Mouse (Mus musculus) limb, embryonic 11.5 days (tissue): ENCODE results near the gene Arhgef17. TPM values are rescaled to one million over a fixed set of nuclear protein-coding genes. Genes with fewer than 3 reads are reported as not detected.

Experiments used
- ATAC-seq: fragments of 200-750 bp; cut with Nextera tagmentation; 2 replicates; pipeline ENCODE4 v1.8.0; 2017; ENCODE audit warnings: low read depth; ENCODE audit not compliant: insufficient number of reproducible peaks, low FRiP score, low TSS enrichment
- DNase-seq: peaks from one replicate; pipeline ENCODE4 v3.0.0-alpha.2; 2015; ENCODE audit warnings: low spot score
- H3K27ac ChIP-seq: fragments of 300-500 bp; sonication (generic); replicated peaks from 2 replicates; pipeline ENCODE4 v1.5.1; 2014; ENCODE audit warnings: low read depth, mild to moderate bottlenecking, low read length
- H3K27me3 ChIP-seq: fragments of 300-500 bp; sonication (generic); 2 replicates; pipeline ENCODE4 v1.6.1; 2014; ENCODE audit warnings: mild to moderate bottlenecking, low read length, mixed read lengths; ENCODE audit not compliant: control insufficient read depth, insufficient read depth
- H3K36me3 ChIP-seq: fragments of 300-500 bp; sonication (generic); 2 replicates; pipeline ENCODE4 v1.6.1; 2014; ENCODE audit warnings: mild to moderate bottlenecking, low read length, moderate library complexity, mixed read lengths; ENCODE audit not compliant: control insufficient read depth, insufficient read depth
- H3K4me1 ChIP-seq: fragments of 300-500 bp; sonication (generic); 2 replicates; pipeline ENCODE4 v1.6.1; 2014; ENCODE audit warnings: low read length, mixed read lengths; ENCODE audit not compliant: control insufficient read depth, insufficient read depth
- H3K4me2 ChIP-seq: fragments of 300-500 bp; sonication (generic); 2 replicates; pipeline ENCODE4 v1.6.1; 2014; ENCODE audit warnings: low read depth, mild to moderate bottlenecking, moderate library complexity; ENCODE audit not compliant: severe bottlenecking
- H3K4me3 ChIP-seq: fragments of 300-500 bp; sonication (generic); 2 replicates; pipeline ENCODE4 v1.5.1; 2014; ENCODE audit warnings: low read depth, low read length
- H3K9ac ChIP-seq: fragments of 300-500 bp; sonication (generic); 2 replicates; pipeline ENCODE4 v1.6.1; 2014; ENCODE audit warnings: mild to moderate bottlenecking, low read length
- H3K9me3 ChIP-seq: fragments of 300-500 bp; sonication (generic); 2 replicates; pipeline ENCODE4 v1.6.1; 2016; ENCODE audit warnings: low read length; ENCODE audit not compliant: control insufficient read depth
- WGBS: fragments of 180-500 bp; shearing (Covaris S2); extraction: QIAGEN DNeasy Blood & Tissue Kit; methylation state at CpG from one replicate; pipeline ENCODE4 v1.1.7; 2014; 5-methylcytosine and 5-hydroxymethylcytosine counted together
- polyA plus RNA-seq: library from polyadenylated mRNA; unstranded; fragments of >200 nt; fragmentation: Nextera tagmentation; extraction: Ambion mirVana; gene quantifications from 2 replicates; pipeline ENCODE4 v1.2.1, GENCODE M21; 2014

Arhgef17 gene
- polyA plus RNA-seq, 1 experiment from 2014 or later = 12.6 TPM

- Histone ChIP-seq H3K9me3 (no peaks in the 10 kb centered on the region), H3K27ac (no peak overlapping the region), H3K4me3 (no peak overlapping the region), H3K27me3 (no peaks in the 10 kb centered on the region), H3K36me3 (no peaks in the 10 kb centered on the region; the same call in 1 of the 2 replicates), H3K4me2 (no peak overlapping the region), H3K4me1 (peaks cover 5% of the 10 kb centered on the region; the same call in 1 of the 2 replicates), H3K9ac (no peak overlapping the region)
- DNase-seq = no peak
- ATAC-seq = no peak
- 90% methylated on average over 7 of the region's 7 CpGs for WGBS
Measured at GRCm38 (mm10) chr7:100966014-100966413, 34.1 kb upstream of the Arhgef17 start.

GRCm38 (mm10) chr7:100965079-100965478, 33.2 kb upstream of the Arhgef17 start:
- H3K4me2 ChIP-seq = no peak overlapping the region
- no peaks in the 10 kb centered on the region; the same call in 1 of the 2 replicates for H3K36me3 ChIP-seq
- peaks cover 5% of the 10 kb centered on the region; the same call in 1 of the 2 replicates for H3K4me1 ChIP-seq
- H3K9me3 ChIP-seq = no peaks in the 10 kb centered on the region
- no peak overlapping the region for H3K9ac ChIP-seq
- no peak overlapping the region for H3K4me3 ChIP-seq
- no peaks in the 10 kb centered on the region for H3K27me3 ChIP-seq
- H3K27ac ChIP-seq = no peak overlapping the region
- no peak for ATAC-seq
- peak; percentile 47 for DNase-seq
- WGBS = 20% methylated on average over 4 of the region's 4 CpGs

- no peak overlapping the region for H3K9ac ChIP-seq
- H3K4me3 ChIP-seq = no peak overlapping the region
- peaks cover 5% of the 10 kb centered on the region; the same call in 1 of the 2 replicates for H3K4me1 ChIP-seq
- no peak for ATAC-seq
- no peaks in the 10 kb centered on the region for H3K27me3 ChIP-seq
- no peaks in the 10 kb centered on the region for H3K9me3 ChIP-seq
- H3K4me2 ChIP-seq = no peak overlapping the region
- H3K27ac ChIP-seq = 0 out of 2 replicates have a peak overlapping the region, but pooled peaks have one; percentile 8
- WGBS = 75% methylated on average over 6 of the region's 6 CpGs
- H3K36me3 ChIP-seq = no peaks in the 10 kb centered on the region; the same call in 1 of the 2 replicates
- DNase-seq = no peak
Measured at GRCm38 (mm10) chr7:100964242-100964641, 32.3 kb upstream of the Arhgef17 start.

GRCm38 (mm10) chr7:100963381-100963780, 31.5 kb upstream of the Arhgef17 start:
- no peak overlapping the region for H3K9ac ChIP-seq
- no peaks in the 10 kb centered on the region for H3K27me3 ChIP-seq
- H3K36me3 ChIP-seq = no peaks in the 10 kb centered on the region; the same call in 1 of the 2 replicates
- peaks cover 5% of the 10 kb centered on the region; the same call in 1 of the 2 replicates for H3K4me1 ChIP-seq
- ATAC-seq (no peak), DNase-seq (no peak)
- H3K9me3 ChIP-seq = no peaks in the 10 kb centered on the region
- H3K27ac ChIP-seq = no peak overlapping the region
- H3K4me2 ChIP-seq = no peak overlapping the region
- H3K4me3 ChIP-seq = no peak overlapping the region
- 70% methylated on average over 8 of the region's 8 CpGs for WGBS

GRCm38 (mm10) chr7:100961146-100961545, 29.2 kb upstream of the Arhgef17 start:
- Histone ChIP-seq H3K9me3 (no peaks in the 10 kb centered on the region), H3K9ac (no peak overlapping the region), H3K4me3 (no peak overlapping the region), H3K4me1 (peaks cover 5% of the 10 kb centered on the region; the same call in 1 of the 2 replicates), H3K4me2 (no peak overlapping the region), H3K27ac (no peak overlapping the region), H3K27me3 (no peaks in the 10 kb centered on the region), H3K36me3 (no peaks in the 10 kb centered on the region; the same call in 1 of the 2 replicates)
- ATAC-seq (no peak), DNase-seq (no peak)
- WGBS = 76% methylated on average over 7 of the region's 7 CpGs

GRCm38 (mm10) chr7:100960462-100960861, 28.6 kb upstream of the Arhgef17 start:
- H3K27ac ChIP-seq = no peak overlapping the region
- no peak for ATAC-seq
- WGBS = 58% methylated on average over 2 of the region's 2 CpGs

GRCm38 (mm10) chr7:100958426-100958825, 26.5 kb upstream of the Arhgef17 start:
- H3K36me3 ChIP-seq = no peaks in the 10 kb centered on the region; the same call in 1 of the 2 replicates
- H3K9ac ChIP-seq = no peak overlapping the region
- H3K27ac ChIP-seq = no peak overlapping the region
- DNase-seq (peak; percentile 50), ATAC-seq (no peak)
- WGBS = 91% methylated on average over 2 of the region's 2 CpGs
- no peak overlapping the region for H3K4me2 ChIP-seq
- H3K4me1 ChIP-seq = no peaks in the 10 kb centered on the region
- no peaks in the 10 kb centered on the region for H3K27me3 ChIP-seq
- no peak overlapping the region for H3K4me3 ChIP-seq
- no peaks in the 10 kb centered on the region for H3K9me3 ChIP-seq

More at GRCm38 (mm10) chr7:100960462-100960861, 28.6 kb upstream of the Arhgef17 start:
- Histone ChIP-seq H3K9me3 (no peaks in the 10 kb centered on the region), H3K9ac (no peak overlapping the region), H3K36me3 (no peaks in the 10 kb centered on the region; the same call in 1 of the 2 replicates), H3K27me3 (no peaks in the 10 kb centered on the region), H3K4me1 (peaks cover 5% of the 10 kb centered on the region; the same call in 1 of the 2 replicates), H3K4me2 (no peak overlapping the region), H3K4me3 (no peak overlapping the region)
- DNase-seq = no peak

- Histone ChIP-seq H3K9me3 (no peaks in the 10 kb centered on the region), H3K9ac (no peak overlapping the region), H3K27me3 (no peaks in the 10 kb centered on the region), H3K27ac (no peak overlapping the region), H3K36me3 (no peaks in the 10 kb centered on the region), H3K4me1 (no peaks in the 10 kb centered on the region), H3K4me3 (no peak overlapping the region), H3K4me2 (no peak overlapping the region)
- no peak for ATAC-seq
- 85% methylated on average over 7 of the region's 7 CpGs for WGBS
- no peak for DNase-seq
Measured at GRCm38 (mm10) chr7:100952686-100953085, 20.8 kb upstream of the Arhgef17 start.

- H3K36me3 ChIP-seq = no peaks in the 10 kb centered on the region
- no peaks in the 10 kb centered on the region for H3K27me3 ChIP-seq
- ATAC-seq (no peak), DNase-seq (no peak)
- no peak overlapping the region for H3K4me2 ChIP-seq
- H3K4me1 ChIP-seq = no peaks in the 10 kb centered on the region
- H3K9ac ChIP-seq = no peak overlapping the region
- no peak overlapping the region for H3K27ac ChIP-seq
- no peaks in the 10 kb centered on the region for H3K9me3 ChIP-seq
- H3K4me3 ChIP-seq = no peak overlapping the region
- 49% methylated on average over 2 of the region's 2 CpGs for WGBS
Measured at GRCm38 (mm10) chr7:100951903-100952302, 20.0 kb upstream of the Arhgef17 start.
